Mouse (Mus musculus) thymus, adult 2 months (tissue): ENCODE data around the gene Oxct2b. TPM values are rescaled to one million over a fixed set of nuclear protein-coding genes. Genes with fewer than 3 reads are reported as not detected.
"Not testable (repeated sequence)": the region's sequence is repeated elsewhere in the genome, so short reads cannot be mapped to it uniquely, and the experiment has no call there.

ENCODE experiments used
- DNase-seq: peaks from one replicate; pipeline ENCODE4 v3.0.0; 2021
- H3K27ac ChIP-seq: fragments of 200-500 bp; 2 replicates; pipeline ENCODE4 v1.5.1; 2012; ENCODE audit warnings: low read length, control low read depth; ENCODE audit not compliant: control insufficient read depth, insufficient read depth
- H3K27me3 ChIP-seq: fragments of 200-500 bp; 2 replicates; pipeline ENCODE4 v1.6.1; 2012; ENCODE audit warnings: mild to moderate bottlenecking, low read length, moderate library complexity, mixed read lengths; ENCODE audit not compliant: control insufficient read depth, insufficient read depth
- H3K36me3 ChIP-seq: fragments of 200-500 bp; 2 replicates; pipeline ENCODE4 v1.6.1; 2012; ENCODE audit warnings: mild to moderate bottlenecking, low read length, moderate library complexity; ENCODE audit not compliant: control insufficient read depth, insufficient read depth
- H3K4me1 ChIP-seq: fragments of 200-500 bp; replicated peaks from 2 replicates; pipeline ENCODE4 v1.6.1; 2012; ENCODE audit warnings: low read length; ENCODE audit not compliant: control insufficient read depth, insufficient read depth
- H3K4me3 ChIP-seq: fragments of 200-500 bp; 2 replicates; pipeline ENCODE4 v1.5.1; 2012; ENCODE audit warnings: mild to moderate bottlenecking, low read length, control low read depth, moderate library complexity; ENCODE audit not compliant: control insufficient read depth, insufficient read depth
- CTCF ChIP-seq: fragments of 200-500 bp; IDR thresholded peaks from 2 replicates; pipeline ENCODE4 v1.5.1; 2012; ENCODE audit warnings: mild to moderate bottlenecking, control low read depth, low read length, moderate library complexity, borderline replicate concordance; ENCODE audit not compliant: control insufficient read depth, poor library complexity, insufficient read depth; ENCODE audit errors: extremely low read depth
- POLR2A ChIP-seq: fragments of 200-500 bp; IDR thresholded peaks from 2 replicates; pipeline ENCODE4 v1.6.1; 2012; ENCODE audit warnings: mild to moderate bottlenecking, low read length, control low read depth, moderate library complexity; ENCODE audit not compliant: control insufficient read depth, poor library complexity, insufficient read depth; ENCODE audit errors: extremely low read depth
- WGBS: fragments of 180-500 bp; shearing (Covaris S2); methylation state at CpG from one replicate; pipeline ENCODE4 v1.1.7; 2018; 5-methylcytosine and 5-hydroxymethylcytosine counted together
- polyA plus RNA-seq: library from polyadenylated mRNA; depleted of rRNA; stranded (reverse); fragments of >200 nt; gene quantifications from 2 replicates; pipeline ENCODE4 v1.2.3, GENCODE M21; 2012

Gene Oxct2b
- polyA plus RNA-seq, 1 experiment, result 0.15 TPM

GRCm38 (mm10) chr4:123104651-123105450, 11.2 kb upstream of the Oxct2b start, which contains the start of gene Bmp8b:
Gene Bmp8b, plus strand, starts transcription at chr4:123105165.
- no peaks in the 10 kb centered on the region for H3K36me3 ChIP-seq
- no peak within 1 kb of the TSS for H3K4me3 ChIP-seq
- H3K27ac ChIP-seq, result no peak within 1 kb of the TSS
- whole genome bisulfite sequencing, result 18% methylated on average over 75 of the region's 75 CpGs
- peaks cover 4% of the 10 kb centered on the region; the same call in 1 of the 2 replicates for H3K27me3 ChIP-seq
- H3K4me1 ChIP-seq, result no peaks in the 10 kb centered on the region
- DNase-seq, result no peak
- TF ChIP-seq POLR2A, result no peak
- TF ChIP-seq CTCF, result no peak

GRCm38 (mm10) chr4:123105451-123105790, 10.6 kb upstream of the Oxct2b start:
- Histone ChIP-seq H3K36me3 (no peaks in the 10 kb centered on the region), H3K4me1 (no peaks in the 10 kb centered on the region), H3K27ac (no peak overlapping the region), H3K4me3 (no peak overlapping the region), H3K27me3 (peaks cover 4% of the 10 kb centered on the region; the same call in 1 of the 2 replicates)
- TF ChIP-seq CTCF (no peak), POLR2A (no peak)
- no peak for DNase-seq
- WGBS, result 49% methylated on average over 24 of the region's 24 CpGs

DNA sequence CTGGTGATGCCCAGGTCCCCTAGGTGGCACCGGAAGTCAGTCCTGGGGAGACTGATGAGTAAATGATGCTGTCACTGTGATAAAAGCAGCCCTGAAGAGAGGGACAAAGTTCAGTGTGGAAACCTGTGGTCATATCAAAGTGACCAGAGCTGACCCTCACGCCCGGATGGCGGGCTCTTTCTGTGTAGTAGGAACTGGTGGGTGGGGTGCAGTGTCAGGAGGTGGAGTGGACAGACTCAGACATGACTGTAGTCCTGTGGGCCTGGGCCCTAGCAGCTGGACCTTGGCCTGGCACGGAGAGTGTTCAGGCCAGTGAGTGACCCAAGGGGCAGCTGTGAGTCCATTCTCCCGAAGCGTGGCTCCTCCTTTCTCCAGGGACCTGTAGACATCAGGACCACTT, 10.1 kb upstream of the Oxct2b start:
- WGBS, result 92% methylated on average over 7 of the region's 7 CpGs
- H3K4me1 ChIP-seq, H3K27ac ChIP-seq, DNase-seq, H3K27me3 ChIP-seq, H3K4me3 ChIP-seq, H3K36me3 ChIP-seq: not testable (repeated sequence)

GRCm38 (mm10) chr4:123106864-123107263, 9.2 kb upstream of the Oxct2b start:
- Histone ChIP-seq H3K4me3 (no peak overlapping the region), H3K4me1 (no peaks in the 10 kb centered on the region), H3K27ac (no peak overlapping the region), H3K36me3 (no peaks in the 10 kb centered on the region), H3K27me3 (peaks cover 4% of the 10 kb centered on the region; the same call in 1 of the 2 replicates)
- TF ChIP-seq POLR2A, result no peak
- TF ChIP-seq CTCF, result no peak
- DNase-seq, result no peak
- WGBS, result 96% methylated on average over 2 of the region's 2 CpGs

- 96% methylated on average over 5 of the region's 5 CpGs for WGBS
- no peak for DNase-seq
- peaks cover 4% of the 10 kb centered on the region; the same call in 1 of the 2 replicates for H3K27me3 ChIP-seq
- H3K4me3 ChIP-seq, result no peak overlapping the region
- H3K36me3 ChIP-seq, result no peaks in the 10 kb centered on the region
- H3K4me1 ChIP-seq, result no peaks in the 10 kb centered on the region
- H3K27ac ChIP-seq, result no peak overlapping the region
- no peak for TF ChIP-seq POLR2A
- no peak for TF ChIP-seq CTCF
These were observed 8.0 kb upstream of the Oxct2b start for GRCm38 (mm10) chr4:123108056-123108455.

DNA sequence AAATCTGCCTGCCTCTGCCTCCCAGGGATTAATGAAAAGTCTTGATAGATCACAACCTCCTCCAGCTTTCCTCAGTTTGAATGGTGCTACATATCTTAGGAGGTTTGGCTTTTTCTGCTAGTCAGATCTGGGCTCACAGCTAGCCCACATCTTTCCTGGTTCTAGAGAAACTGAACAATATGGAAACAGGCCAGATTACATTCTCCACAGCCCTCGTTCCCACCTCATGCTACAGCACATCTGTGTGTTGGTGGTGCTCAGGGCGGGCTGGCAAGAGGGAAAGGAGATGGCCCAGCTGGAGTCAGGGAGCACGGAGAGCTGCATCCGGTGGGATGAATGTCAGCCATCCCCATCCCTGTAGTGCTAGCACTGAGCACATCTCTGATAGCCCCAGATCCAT, 5.3 kb upstream of the Oxct2b start:
- WGBS, result 93% methylated on average over 4 of the region's 4 CpGs
- H3K36me3 ChIP-seq, result no peaks in the 10 kb centered on the region
- no peaks in the 10 kb centered on the region for H3K4me1 ChIP-seq
- no peak for DNase-seq
- no peaks in the 10 kb centered on the region for H3K27me3 ChIP-seq
- TF ChIP-seq POLR2A (no peak), CTCF (no peak)
- H3K27ac ChIP-seq, result no peak overlapping the region
- H3K4me3 ChIP-seq, result no peak overlapping the region

GRCm38 (mm10) chr4:123111275-123111983, 4.6 kb upstream of the Oxct2b start:
- not testable (repeated sequence) for H3K27me3 ChIP-seq, H3K4me3 ChIP-seq, H3K4me1 ChIP-seq, H3K36me3 ChIP-seq, DNase-seq, H3K27ac ChIP-seq
- 88% methylated on average over 10 of the region's 10 CpGs for whole genome bisulfite sequencing
